Mouse (Mus musculus) intestine, embryonic 16.5 days (tissue): ENCODE data around the gene Cc2d1a. TPM values are rescaled to one million over a fixed set of nuclear protein-coding genes. Genes with fewer than 3 reads are reported as not detected.

Source experiments
- microRNA counts: library from miRNA; unstranded; fragments of <30 nt; microRNA quantifications from one replicate; lab custom pipeline; 2016
- microRNA-seq: library from miRNA; unstranded; fragments of <30 nt; microRNA quantifications from one replicate; pipeline ENCODE4, GENCODE M21; 2016
- polyA plus RNA-seq: library from polyadenylated mRNA; unstranded; fragments of >200 nt; fragmentation: Nextera tagmentation; extraction: Ambion mirVana; gene quantifications from 2 replicates; pipeline ENCODE4 v1.2.1, GENCODE M21; 2015

The Cc2d1a gene
- polyA plus RNA-seq, 1 experiment from 2014 or later: 26.0 TPM

MicroRNAs encoded within 50 kb of the gene (microRNA counts, 519-probe panel; counts per million panel counts)
- 2,409 counts per million, percentile 58 among the panel's probes with 10 or more counts for microRNA mmu-miR-181c (lab: Ali Mortazavi, UCI)
- 2,028 counts per million, percentile 43 among the panel's probes with 10 or more counts for microRNA mmu-miR-709 (lab: Ali Mortazavi, UCI)

Small RNA genes within 50 kb of the gene (microRNA-seq; reads per million reads assigned to microRNA genes)
- gene Gm25110: not detected
- 4,773 reads per million, percentile 88 among the genes with 10 or more reads in this experiment for gene Mir181c
- 3,284 reads per million, percentile 84 among the genes with 10 or more reads in this experiment for gene Mir181d
- gene Mir709: not detected

Other genes starting within 250 kb of the Cc2d1a start
- gene Adgrl1, start 247.8 kb downstream of the Cc2d1a start, polyA plus RNA-seq: 7.9 and 8.1 TPM in 2 replicates
- 0.39 TPM in 2 replicates for gene Gm10644, start 192.7 kb downstream of the Cc2d1a start, polyA plus RNA-seq
- gene Asf1b, start 192.4 kb downstream of the Cc2d1a start, polyA plus RNA-seq: 50.4 and 61.7 TPM in 2 replicates
- gene Prkaca, start 174.9 kb downstream of the Cc2d1a start, polyA plus RNA-seq: 24.6 and 77.1 TPM in 2 replicates
- 5.8 and 6.0 TPM in 2 replicates for gene Samd1, start 150.3 kb downstream of the Cc2d1a start, polyA plus RNA-seq
- 0.66 and 0.84 TPM in 2 replicates for gene 1700067K01Rik, start 146.4 kb downstream of the Cc2d1a start, polyA plus RNA-seq
- 2.1 and 3.1 TPM in 2 replicates for gene 2210011C24Rik, start 135.8 kb downstream of the Cc2d1a start, polyA plus RNA-seq
- 5.8 and 6.4 TPM in 2 replicates for gene Palm3, start 126.5 kb downstream of the Cc2d1a start, polyA plus RNA-seq
- 1.2 and 1.4 TPM in 2 replicates for gene Il27ra, start 105.3 kb downstream of the Cc2d1a start, polyA plus RNA-seq
- 0.23 and 0.37 TPM in 2 replicates for gene Rln3, start 102.9 kb downstream of the Cc2d1a start, polyA plus RNA-seq
- gene Gm10643, start 82.8 kb downstream of the Cc2d1a start, polyA plus RNA-seq: 0.76 and 0.81 TPM in 2 replicates
- 5.9 and 6.8 TPM in 2 replicates for gene Rfx1, start 81.1 kb downstream of the Cc2d1a start, polyA plus RNA-seq
- 8.8 and 9.4 TPM in 2 replicates for gene Dcaf15, start 43.2 kb downstream of the Cc2d1a start, polyA plus RNA-seq
- 0.38 TPM in 2 replicates for gene Podnl1, start 21.9 kb downstream of the Cc2d1a start, polyA plus RNA-seq
- 0.61 and 0.82 TPM in 2 replicates for gene 4930432K21Rik, start 89 bp upstream of the Cc2d1a start, polyA plus RNA-seq
- gene Nanos3, start 37.3 kb upstream of the Cc2d1a start, polyA plus RNA-seq: 0.89 and 1.3 TPM in 2 replicates
- 7.1 and 7.7 TPM in 2 replicates for gene Zswim4, start 89.1 kb upstream of the Cc2d1a start, polyA plus RNA-seq
- gene D8Ertd738e, start 101.8 kb upstream of the Cc2d1a start, polyA plus RNA-seq: 292 and 296 TPM in 2 replicates
- 76.0 and 77.1 TPM in 2 replicates for gene Mri1, start 109.4 kb upstream of the Cc2d1a start, polyA plus RNA-seq
- 13.5 and 16.3 TPM in 2 replicates for gene Ccdc130, start 122.4 kb upstream of the Cc2d1a start, polyA plus RNA-seq
- gene Cacna1a, start 240.5 kb upstream of the Cc2d1a start, polyA plus RNA-seq: 2.0 and 2.5 TPM in 2 replicates